Mouse (Mus musculus) thymus, postnatal 0 days (tissue): ENCODE measurements around the gene Man2a2. TPM values are rescaled to one million over a fixed set of nuclear protein-coding genes. Genes with fewer than 3 reads are reported as not detected.

Experiments
- DNase-seq: peaks from one replicate; pipeline ENCODE4 v3.0.0-alpha.2; 2015; ENCODE audit warnings: low spot score
- polyA plus RNA-seq: library from polyadenylated mRNA; unstranded; fragments of >200 nt; fragmentation: Nextera tagmentation; extraction: Ambion mirVana; gene quantifications from 2 replicates; pipeline ENCODE4 v1.2.1, GENCODE M21; 2015

Man2a2 gene
- polyA plus RNA-seq = 7.1 and 10.3 TPM in 2 replicates

GRCm38 (mm10) chr7:80371041-80371751 is at the start of gene Man2a2:
Gene Man2a2, minus strand, starts transcription at chr7:80371375.
- DNase-seq = peak; percentile 84

- no peak for DNase-seq
Measured at GRCm38 (mm10) chr7:80420586-80420985, 49.4 kb upstream of the Man2a2 start.

GRCm38 (mm10) chr7:80419278-80419677 is 48.1 kb upstream of the Man2a2 start:
- DNase-seq = no peak

DNA sequence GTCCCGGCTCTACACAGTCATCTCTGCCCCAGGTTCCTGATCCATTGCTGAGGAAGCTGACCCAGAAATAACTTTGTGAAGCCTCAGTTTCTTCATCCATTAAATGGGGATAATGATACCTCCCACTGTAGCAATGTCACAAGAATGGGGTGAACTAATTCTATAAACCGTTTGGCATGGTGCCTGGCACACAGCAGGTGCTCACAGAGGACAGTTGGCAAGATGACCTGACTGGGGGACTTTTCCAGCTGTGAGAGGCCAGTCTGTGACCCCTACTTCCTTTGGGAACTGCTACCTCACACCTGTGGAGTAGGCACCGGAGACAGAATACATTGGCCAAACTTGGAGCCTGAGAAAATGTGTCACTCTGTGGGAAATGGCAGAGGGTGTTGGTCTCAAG is 46.9 kb upstream of the Man2a2 start:
- DNase-seq = no peak

- no peak for DNase-seq
Measured at GRCm38 (mm10) chr7:80417601-80418000, 46.4 kb upstream of the Man2a2 start.

DNA sequence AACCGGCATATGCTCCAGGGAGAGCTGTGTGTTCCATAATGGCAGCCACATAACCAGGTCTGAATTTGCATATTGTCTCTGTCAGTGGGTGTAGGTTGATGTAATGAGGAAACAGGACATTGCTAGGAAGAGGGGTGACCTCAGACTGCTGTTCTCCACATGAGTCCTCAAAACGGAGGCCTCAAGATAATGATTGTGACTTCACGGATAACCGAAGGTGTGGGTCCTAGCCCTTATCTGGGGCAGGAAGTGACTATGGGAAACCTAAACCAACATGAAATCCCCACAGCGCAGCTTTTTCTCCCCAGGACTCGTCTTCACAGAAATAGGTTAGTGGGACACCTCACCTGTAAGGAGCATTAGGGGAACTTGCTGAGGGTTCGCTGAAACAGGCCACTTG is 45.8 kb upstream of the Man2a2 start:
- DNase-seq = peak; percentile 66

- DNase-seq = peak; percentile 52
Measured at GRCm38 (mm10) chr7:80414303-80414855, 43.2 kb upstream of the Man2a2 start.

- peak; percentile 34 for DNase-seq
Measured at GRCm38 (mm10) chr7:80413512-80414302, 42.5 kb upstream of the Man2a2 start.

DNA sequence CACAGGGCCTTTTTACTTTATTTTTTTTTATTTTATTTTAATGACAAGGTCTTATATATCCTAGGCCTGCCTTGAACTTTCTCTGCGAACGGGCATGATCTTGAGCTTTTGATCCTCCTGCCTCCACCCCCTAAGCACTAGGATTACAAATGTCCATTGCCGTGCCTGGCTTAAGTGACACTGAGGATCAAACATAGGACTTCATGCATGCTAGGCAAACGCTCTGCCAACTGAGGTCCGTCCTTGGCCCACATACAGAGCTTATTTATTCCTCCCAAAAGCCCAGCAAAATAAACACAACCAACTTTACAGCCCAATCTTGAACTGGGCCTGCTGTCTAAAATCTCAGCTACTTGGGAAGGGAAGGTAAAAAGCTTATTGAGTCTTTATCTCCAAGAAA is 41.6 kb upstream of the Man2a2 start:
- DNase-seq = no peak

- DNase-seq = no peak
Measured at GRCm38 (mm10) chr7:80412279-80412678, 41.1 kb upstream of the Man2a2 start.

- DNase-seq = no peak
Measured at GRCm38 (mm10) chr7:80410380-80410779, 39.2 kb upstream of the Man2a2 start.

DNA sequence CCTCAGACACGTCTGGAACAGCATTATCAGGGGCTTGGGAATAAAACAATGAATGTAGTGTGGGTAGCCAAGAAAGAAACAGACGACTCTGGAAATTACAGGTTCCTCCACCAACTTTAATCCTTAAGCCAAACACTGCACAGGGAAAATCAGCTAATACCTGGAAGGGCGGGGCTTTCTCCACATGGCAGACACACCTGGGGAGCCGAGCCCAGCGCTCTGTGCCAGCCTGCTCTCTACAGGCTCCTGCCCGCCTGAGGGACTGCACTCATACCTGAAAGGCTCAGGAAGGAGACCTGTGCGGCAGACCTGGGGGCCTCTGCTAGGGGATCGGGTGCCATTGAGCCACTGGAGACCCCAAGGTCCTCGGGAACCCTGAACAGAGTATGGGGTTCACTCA is 36.5 kb upstream of the Man2a2 start:
- DNase-seq = no peak

- no peak for DNase-seq
Measured at GRCm38 (mm10) chr7:80406186-80406585, 35.0 kb upstream of the Man2a2 start.

DNA sequence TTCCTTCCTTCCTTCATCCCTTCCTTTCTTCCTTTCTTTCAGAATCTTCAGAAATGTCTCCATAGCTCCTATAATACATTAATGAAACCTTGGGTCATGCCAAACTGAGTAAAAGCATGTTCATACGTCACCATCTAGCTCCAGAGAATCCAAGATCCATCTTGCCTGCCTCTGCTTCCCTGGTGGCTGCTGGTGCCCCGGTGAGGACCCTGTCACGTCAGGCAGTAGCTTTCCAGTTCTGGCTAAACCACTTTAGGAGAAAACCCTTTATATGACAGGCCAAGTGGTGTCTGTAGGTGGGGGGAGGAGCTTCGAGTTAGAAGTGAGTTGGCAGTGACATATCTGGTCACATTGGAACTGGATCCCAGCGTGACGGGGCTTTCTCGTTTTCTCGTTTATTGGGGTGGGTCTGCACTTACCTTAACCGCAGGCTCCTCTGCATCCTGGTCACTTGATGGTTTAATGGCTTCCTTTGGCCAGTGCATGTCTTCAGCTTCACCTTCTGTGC is 34.1 kb upstream of the Man2a2 start, which contains the start of gene Furin:
Gene Furin (minus strand): TSS at position 249 of the 508 bp plus-strand sequence.
- DNase-seq = no peak

GRCm38 (mm10) chr7:80404101-80404894 is 33.1 kb upstream of the Man2a2 start:
- DNase-seq = peak; percentile 29

- DNase-seq = no peak
Measured at GRCm38 (mm10) chr7:80403551-80403950, 32.4 kb upstream of the Man2a2 start.

DNA sequence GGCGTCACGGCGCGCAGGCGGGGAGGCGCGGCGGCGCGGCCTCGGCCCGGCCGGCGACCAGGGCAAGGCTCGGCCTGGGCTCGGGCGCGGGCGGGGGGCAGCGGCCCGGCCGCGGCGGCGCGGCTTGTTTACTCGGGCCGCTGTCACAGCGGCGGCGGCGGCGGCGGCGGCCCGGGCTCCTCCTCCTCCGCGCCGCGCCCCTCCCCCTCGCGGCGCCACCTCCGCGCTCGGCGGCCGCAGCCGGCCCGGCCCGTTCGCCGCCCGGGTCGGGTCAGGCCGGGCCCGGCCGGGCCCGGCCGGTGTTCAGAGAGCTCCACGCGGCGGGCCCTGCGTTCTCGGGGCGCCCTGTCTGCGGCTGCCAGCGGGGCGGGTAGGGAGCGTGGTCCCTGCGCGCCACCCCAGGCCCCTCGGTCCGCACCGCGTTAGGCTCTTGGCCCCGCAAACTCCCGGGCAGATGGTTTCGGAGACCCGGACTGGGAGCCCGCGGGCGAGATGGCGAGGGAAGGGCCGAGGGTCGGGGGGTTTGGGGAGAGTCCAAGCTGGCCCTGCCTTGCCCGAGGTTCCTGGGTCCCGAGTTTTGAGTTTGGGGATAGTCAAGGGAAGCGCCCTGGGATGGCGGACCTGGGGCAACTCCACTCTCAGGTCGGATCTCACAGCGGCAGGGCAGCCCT is 31.6 kb upstream of the Man2a2 start:
- DNase-seq = peak; percentile 58

GRCm38 (mm10) chr7:80401860-80402641 is 30.9 kb upstream of the Man2a2 start:
- DNase-seq = peak; percentile 37

DNA sequence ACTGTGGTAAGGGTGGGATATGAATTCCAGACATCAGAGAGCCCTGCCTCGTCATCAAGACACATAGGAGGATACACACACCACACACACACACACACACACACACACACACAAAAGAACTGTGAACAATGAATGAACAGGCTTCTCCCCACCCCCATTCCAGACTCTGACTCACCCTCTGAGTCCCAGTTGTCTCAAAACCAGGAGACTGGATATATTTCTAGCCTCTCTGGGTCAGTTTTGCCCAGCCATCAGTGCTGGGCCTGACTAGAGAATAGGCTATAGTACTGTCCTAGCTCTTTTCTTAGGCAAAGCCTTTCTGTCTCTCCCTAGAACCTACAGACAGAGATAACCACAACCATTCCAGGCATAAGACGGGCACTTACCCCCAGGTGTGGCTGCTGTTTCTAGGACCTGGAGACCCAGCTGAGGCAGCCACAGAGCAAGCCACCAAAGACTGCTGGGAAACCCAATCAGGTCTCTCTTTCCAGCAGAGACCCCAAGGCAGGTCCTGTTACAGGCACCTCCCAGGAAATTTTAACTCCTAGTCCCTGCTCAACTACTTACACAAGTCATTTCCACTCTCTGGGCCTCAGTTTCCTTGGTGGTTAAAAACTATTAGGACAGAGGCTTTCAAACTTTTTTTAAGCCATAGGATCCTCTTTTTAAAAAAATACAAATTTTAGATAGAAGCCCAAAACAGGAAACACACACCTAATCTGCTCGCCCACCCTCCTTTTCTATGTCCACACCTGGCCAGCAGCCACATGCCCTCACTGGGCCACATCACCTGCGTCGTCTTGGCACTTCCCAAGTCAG is 30.1 kb upstream of the Man2a2 start:
- DNase-seq = no peak
